Mouse (Mus musculus) midbrain, embryonic 10.5 days (tissue): ENCODE data around the gene Nup85. TPM values are rescaled to one million over a fixed set of nuclear protein-coding genes. Genes with fewer than 3 reads are reported as not detected.

ENCODE experiments used
- DNase-seq: peaks from one replicate; pipeline ENCODE4 v3.0.0-alpha.2; 2017; ENCODE audit warnings: low spot score
- H3K27ac ChIP-seq: fragments of 300-500 bp; sonication (generic); replicated peaks from 2 replicates; pipeline ENCODE4 v1.5.1; 2016; ENCODE audit warnings: mild to moderate bottlenecking
- H3K27me3 ChIP-seq: fragments of 300-500 bp; sonication (generic); 2 replicates; pipeline ENCODE4 v1.6.1; 2016; ENCODE audit warnings: low read depth, mild to moderate bottlenecking; ENCODE audit not compliant: poor library complexity, severe bottlenecking
- H3K36me3 ChIP-seq: fragments of 300-500 bp; sonication (generic); 2 replicates; pipeline ENCODE4 v1.6.1; 2016; ENCODE audit warnings: mild to moderate bottlenecking, moderate library complexity
- H3K4me1 ChIP-seq: fragments of 300-500 bp; sonication (generic); 2 replicates; pipeline ENCODE4 v1.6.1; 2016
- H3K4me3 ChIP-seq: fragments of 300-500 bp; sonication (generic); 2 replicates; pipeline ENCODE4 v1.5.1; 2016; ENCODE audit warnings: mild to moderate bottlenecking, moderate library complexity
- H3K9me3 ChIP-seq: fragments of 300-500 bp; sonication (generic); replicated peaks from 2 replicates; pipeline ENCODE4 v1.6.1; 2016; ENCODE audit warnings: mild to moderate bottlenecking
- whole genome bisulfite sequencing: fragments of 180-500 bp; shearing (Covaris S2); methylation state at CpG from one replicate; pipeline ENCODE4 v1.1.7; 2016; 5-methylcytosine and 5-hydroxymethylcytosine counted together
- polyA plus RNA-seq: library from polyadenylated mRNA; unstranded; fragments of >200 nt; fragmentation: Nextera tagmentation; extraction: Ambion mirVana; gene quantifications from 2 replicates; pipeline ENCODE4 v1.2.1, GENCODE M21; 2016

Nup85 gene
- polyA plus RNA-seq, 1 experiment from 2014 or later: 265 TPM

DNA sequence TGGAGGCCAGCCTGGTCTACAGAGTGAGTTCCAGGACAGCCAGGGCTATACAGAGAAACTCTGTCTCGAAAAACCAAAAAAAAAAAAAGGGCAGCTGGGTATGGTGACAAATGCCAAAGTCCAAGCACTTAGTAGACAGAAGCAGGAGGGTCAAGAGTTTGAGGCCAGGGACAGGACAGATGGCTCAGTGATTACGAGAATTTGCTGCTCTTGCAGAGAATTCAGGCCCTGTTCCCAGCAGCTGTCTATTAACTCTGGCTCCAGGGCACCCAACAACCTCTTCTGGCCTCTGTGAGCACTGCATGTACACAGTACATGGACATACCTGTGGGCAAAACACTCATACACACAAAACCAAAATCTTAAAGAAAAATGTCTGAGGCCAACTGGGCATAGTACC is 53.8 kb downstream of the Nup85 start:
- peaks cover 70% of the 10 kb centered on the region for H3K36me3 ChIP-seq
- H3K27me3 ChIP-seq: peaks cover 16% of the 10 kb centered on the region
- no peak overlapping the region for H3K27ac ChIP-seq
- peaks cover 26% of the 10 kb centered on the region for H3K4me1 ChIP-seq
- no peak overlapping the region for H3K4me3 ChIP-seq
- 75% methylated on average over 2 of the region's 2 CpGs for WGBS
- no peak for DNase-seq
- no peaks in the 10 kb centered on the region for H3K9me3 ChIP-seq

DNA sequence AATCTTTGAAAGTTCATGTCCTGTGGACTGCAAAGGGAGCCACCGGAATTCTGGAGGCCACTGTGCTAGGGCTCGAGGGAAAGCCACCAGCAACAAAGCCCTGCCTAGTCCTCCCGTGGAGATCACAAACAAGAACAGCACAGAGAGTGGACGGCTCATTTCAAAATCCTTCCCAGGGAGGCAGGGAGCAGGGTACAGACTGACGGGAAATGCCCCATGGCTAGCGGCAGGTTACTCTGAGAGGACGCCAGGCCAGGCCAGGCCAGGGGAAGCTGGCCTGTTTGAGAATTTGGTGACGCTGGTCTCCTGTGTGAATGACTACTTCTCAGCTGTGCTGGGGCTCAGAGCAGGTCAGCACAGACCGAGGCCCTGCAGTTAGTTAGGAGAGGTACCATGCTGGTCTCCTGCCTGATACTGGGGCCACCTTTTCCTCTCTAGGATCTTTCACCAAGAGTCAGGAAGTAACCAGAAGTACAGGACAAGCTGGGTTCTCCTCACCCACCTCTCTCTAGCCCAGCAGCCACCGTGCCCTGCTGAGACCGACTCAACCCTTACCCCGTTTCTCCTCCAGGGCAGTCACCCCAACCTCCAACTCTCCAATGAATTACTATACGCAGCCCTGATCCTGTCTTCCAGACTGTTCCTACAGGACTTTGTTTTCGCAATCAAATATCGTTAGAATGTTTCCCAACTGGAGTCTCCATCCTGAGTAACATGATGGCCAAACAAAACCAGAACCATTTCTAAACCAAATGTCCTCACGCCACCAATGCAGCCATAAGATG is 54.7 kb downstream of the Nup85 start:
- H3K4me1 ChIP-seq: peaks cover 17% of the 10 kb centered on the region; the same call in 1 of the 2 replicates
- 90% methylated on average over 16 of the region's 16 CpGs for WGBS
- peaks cover 79% of the 10 kb centered on the region for H3K36me3 ChIP-seq
- peaks cover 9% of the 10 kb centered on the region for H3K27me3 ChIP-seq
- H3K4me3 ChIP-seq: no peak overlapping the region
- no peaks in the 10 kb centered on the region for H3K9me3 ChIP-seq
- no peak overlapping the region for H3K27ac ChIP-seq
- no peak for DNase-seq

DNA sequence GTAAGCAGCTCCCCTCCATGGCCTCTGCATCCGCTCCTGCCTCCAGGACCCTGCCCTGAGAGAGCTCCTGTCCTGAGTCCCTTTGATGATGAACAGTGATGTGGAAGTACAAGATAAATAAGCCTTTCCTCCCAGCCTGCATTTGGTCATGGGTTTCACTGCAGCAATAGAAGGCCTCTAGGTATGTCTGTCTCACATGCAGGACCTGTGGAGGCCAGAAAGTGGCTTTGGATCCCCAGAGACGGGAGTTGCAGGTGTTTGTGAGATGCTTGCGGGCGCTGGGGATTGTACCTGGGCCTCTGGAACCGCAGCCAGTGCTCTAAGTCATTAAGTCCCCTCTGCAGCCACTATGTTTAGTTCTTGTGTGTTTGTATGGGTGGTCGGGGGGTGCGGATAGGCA is 55.7 kb downstream of the Nup85 start:
- Histone ChIP-seq H3K9me3 (no peaks in the 10 kb centered on the region), H3K27ac (no peak overlapping the region), H3K36me3 (peaks cover 70% of the 10 kb centered on the region), H3K4me1 (peaks cover 6% of the 10 kb centered on the region; the same call in 1 of the 2 replicates), H3K4me3 (no peak overlapping the region), H3K27me3 (no peaks in the 10 kb centered on the region)
- WGBS: 93% methylated on average over 7 of the region's 7 CpGs
- no peak for DNase-seq

DNA sequence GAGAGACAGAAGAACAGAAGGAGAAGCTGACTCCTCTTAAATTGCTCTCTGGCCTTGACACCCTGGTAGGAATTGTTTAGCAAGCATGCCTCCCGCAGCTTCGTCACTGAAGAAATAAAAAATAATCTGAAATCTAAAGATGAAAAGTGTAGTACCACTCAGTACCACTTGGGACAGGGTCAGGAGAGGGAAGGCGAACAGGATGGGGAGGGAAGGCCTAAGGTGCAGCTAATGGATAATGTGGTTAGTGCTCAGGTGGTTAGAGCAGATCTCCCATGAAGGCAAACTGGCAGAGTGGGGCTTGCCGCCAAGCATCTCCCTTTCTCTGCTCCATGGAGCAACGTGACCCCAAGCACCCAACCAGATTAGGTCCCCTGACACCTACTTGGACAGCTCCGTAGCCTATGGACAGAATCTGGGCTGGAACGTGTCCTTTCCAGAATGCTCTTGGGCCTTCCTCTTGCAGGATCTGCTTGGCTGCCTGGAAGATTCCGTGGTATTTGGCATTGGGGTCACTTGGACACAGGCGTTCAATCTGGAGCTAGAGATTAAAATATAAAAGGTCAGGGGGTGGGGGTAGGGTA is 59.3 kb downstream of the Nup85 start:
- Histone ChIP-seq H3K27ac (no peak overlapping the region), H3K36me3 (peaks cover 51% of the 10 kb centered on the region), H3K4me3 (no peak overlapping the region), H3K27me3 (no peaks in the 10 kb centered on the region), H3K4me1 (peaks cover 18% of the 10 kb centered on the region), H3K9me3 (no peaks in the 10 kb centered on the region)
- DNase-seq: no peak
- WGBS: 84% methylated on average over 9 of the region's 9 CpGs

DNA sequence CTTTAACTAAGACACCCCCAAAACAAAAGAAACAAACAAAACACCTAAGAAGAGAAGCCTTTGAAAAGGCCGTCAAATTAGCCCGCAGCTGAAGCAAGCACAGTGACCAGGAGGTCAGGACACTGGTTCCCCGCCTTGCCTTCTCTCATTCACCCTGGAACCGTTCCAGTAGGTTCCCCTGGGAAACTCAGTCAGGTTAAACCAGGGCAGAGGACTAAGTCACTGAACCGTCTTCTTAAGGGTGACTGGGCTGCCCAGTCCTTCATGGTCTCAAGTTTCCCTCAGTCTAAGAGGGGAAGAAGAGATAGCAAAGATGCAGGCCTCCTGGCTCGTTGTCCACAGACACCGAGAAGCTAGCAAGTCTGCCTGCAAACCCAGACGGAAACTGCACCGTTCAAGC is 61.6 kb downstream of the Nup85 start:
- Histone ChIP-seq H3K9me3 (no peaks in the 10 kb centered on the region), H3K4me1 (peaks cover 20% of the 10 kb centered on the region), H3K27ac (no peak overlapping the region), H3K36me3 (peaks cover 32% of the 10 kb centered on the region), H3K4me3 (no peak overlapping the region), H3K27me3 (no peaks in the 10 kb centered on the region)
- 89% methylated on average over 9 of the region's 9 CpGs for WGBS
- no peak for DNase-seq

DNA sequence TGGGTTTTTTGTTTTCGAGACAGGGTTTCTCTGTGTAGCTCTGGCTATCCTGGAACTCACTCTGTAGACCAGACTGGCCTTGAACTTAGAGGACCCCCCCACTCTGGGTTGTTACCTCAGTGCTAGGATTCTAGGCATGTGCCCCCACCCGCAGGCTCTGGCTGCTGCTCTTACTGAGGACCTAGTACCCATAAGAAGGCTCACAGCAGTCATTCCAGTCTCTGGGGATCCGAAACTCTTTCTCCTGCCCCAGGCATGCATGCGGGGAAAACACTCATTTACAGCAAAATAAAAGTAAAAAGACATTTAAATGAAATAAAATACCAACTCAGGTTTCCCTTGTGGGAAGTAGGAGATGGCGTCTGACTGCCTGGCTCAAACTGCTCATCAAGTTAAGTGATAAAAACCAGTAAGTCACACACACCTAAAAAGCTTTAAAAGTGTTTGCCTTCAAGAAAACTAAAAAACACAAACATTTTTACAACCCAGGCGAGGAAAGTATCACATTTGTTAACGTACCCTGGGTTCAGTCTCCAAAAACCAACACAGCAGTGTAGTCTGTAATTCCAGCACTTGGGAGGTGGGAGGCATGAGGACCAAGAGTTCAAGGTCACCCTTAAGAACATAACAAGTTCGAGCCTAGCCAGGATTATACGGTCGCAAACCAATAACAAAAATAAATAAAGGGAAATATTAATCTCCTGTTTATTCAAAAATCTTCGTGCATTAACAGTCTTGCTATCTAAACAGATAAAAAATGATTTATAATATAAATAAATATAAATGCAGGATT is 62.8 kb downstream of the Nup85 start:
- H3K4me1 ChIP-seq: peaks cover 26% of the 10 kb centered on the region
- H3K36me3 ChIP-seq: peaks cover 20% of the 10 kb centered on the region
- no peaks in the 10 kb centered on the region for H3K27me3 ChIP-seq
- 56% methylated on average over 11 of the region's 11 CpGs for WGBS
- peak overlapping the region; percentile 82 for H3K27ac ChIP-seq
- peak overlapping the region; percentile 80 for H3K4me3 ChIP-seq
- no peak for DNase-seq
- no peaks in the 10 kb centered on the region for H3K9me3 ChIP-seq

DNA sequence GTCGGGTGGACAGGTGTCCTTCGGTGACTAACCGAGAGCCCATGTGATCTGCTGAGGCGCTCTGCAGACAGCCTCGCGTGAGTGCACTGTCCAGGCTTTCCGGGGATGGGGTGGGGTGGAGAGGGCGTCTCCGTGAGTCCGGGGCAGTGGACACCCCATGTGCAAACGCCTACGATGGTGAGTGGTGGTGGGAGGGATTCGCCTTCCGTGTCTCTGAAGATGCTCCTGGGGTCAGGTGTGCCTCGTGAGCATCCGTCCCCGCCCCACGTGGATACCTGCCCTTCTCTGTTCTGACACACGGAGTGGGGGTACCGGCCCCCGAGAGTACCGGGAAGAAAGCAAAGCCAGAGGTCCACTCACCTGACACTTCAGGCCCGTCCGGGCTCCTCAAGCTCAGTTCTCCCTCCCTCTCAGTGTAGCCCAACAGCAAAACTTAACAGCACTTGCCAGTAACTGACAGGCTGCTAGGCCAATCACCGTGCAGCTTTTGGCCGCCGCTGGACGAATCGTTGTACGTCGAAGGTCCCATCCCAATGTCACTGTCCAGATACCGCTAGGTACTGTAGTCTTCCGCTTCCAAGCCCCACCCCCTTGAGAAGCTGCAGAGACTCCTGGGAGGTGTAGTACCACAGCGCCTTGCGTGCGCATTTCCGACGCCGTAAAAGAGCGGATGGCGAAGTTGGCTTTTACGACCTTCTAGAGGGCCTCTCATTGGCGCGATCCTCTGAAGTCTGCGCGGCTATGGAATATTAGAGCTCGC is 63.7 kb downstream of the Nup85 start, which contains the start of gene Slc25a19:
TSS of gene Slc25a19 (minus strand) at position 591 of the 760 bp plus-strand sequence.
- peak; percentile 97 for DNase-seq
- Histone ChIP-seq H3K36me3 (peaks cover 12% of the 10 kb centered on the region), H3K27me3 (no peaks in the 10 kb centered on the region), H3K4me3 (peak within 1 kb of the TSS; percentile 80), H3K9me3 (no peaks in the 10 kb centered on the region), H3K27ac (peak within 1 kb of the TSS; percentile 82), H3K4me1 (peaks cover 26% of the 10 kb centered on the region)
- under 1% methylated on average over 47 of the region's 47 CpGs for WGBS

DNA sequence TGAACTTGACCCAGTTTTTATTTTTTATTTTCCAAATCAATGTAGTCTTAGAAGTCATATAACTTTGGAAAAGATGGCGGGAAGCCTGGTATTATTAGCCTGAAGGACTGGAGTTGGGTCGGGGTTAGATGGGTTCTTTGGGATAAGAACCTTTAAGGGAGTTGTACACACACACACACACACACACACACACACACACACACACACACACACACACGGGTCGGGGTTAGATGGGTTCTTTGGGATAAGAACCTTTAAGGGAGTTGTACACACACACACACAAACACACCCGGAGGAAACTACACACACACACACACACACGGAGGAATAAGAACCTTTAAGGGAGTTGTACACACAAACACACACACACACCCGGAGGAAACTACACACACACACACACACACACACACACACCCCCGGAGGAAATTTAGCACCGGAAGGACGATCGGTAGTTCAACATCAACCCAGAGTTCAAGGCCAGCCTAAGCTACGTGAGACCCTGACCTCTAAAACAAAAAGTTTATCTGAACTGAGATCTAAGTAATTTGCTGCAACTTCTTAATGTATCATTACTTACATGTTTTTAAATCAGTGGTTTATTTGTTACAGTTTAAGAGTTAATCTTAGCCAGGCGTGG is 64.3 kb downstream of the Nup85 start:
- peaks cover 26% of the 10 kb centered on the region for H3K4me1 ChIP-seq
- no peak for DNase-seq
- H3K4me3 ChIP-seq: peak overlapping the region; percentile 80
- WGBS: 54% methylated on average over 13 of the region's 13 CpGs
- H3K27me3 ChIP-seq: no peaks in the 10 kb centered on the region
- no peaks in the 10 kb centered on the region for H3K9me3 ChIP-seq
- peaks cover 5% of the 10 kb centered on the region; the same call in 1 of the 2 replicates for H3K36me3 ChIP-seq
- peak overlapping the region; percentile 81 for H3K27ac ChIP-seq

DNA sequence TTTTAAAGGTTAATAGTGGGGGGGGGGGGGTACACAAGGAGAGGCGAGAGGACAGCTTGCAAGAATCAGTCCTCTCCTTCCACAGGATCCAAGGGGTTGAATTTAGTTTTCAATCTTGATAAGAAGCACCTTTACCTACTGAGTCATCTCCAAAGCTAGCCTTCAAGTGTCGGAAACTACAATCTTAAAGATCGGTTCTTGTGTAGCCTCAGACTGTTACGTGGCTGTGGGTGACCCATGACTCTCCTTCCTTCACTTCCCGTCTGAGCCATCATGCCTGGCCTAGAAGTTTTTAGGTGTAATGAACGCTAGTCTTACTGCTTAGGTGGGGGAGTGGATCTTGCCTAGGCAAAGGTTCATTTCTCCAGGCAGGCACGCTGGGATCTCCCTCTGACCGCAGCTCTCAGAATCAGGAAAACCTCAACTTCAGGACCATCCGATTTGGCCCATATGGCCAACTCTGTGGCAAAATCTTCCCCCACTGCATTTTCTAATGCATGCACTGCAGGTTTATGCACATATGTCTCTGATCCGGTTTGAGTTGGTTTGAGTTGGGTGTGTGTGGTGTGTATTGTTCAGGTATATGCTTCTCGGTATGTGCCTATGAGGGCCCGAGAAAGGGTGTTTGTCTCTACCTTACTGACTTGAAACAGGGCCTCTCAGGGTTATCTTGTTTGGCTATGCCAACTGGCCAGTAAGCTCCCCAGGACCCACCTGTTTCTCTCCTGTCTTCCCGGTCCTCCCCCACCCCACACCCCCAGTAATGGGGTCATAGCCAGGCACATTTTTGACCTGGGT is 65.7 kb downstream of the Nup85 start:
- 92% methylated on average over 13 of the region's 13 CpGs for WGBS

DNA sequence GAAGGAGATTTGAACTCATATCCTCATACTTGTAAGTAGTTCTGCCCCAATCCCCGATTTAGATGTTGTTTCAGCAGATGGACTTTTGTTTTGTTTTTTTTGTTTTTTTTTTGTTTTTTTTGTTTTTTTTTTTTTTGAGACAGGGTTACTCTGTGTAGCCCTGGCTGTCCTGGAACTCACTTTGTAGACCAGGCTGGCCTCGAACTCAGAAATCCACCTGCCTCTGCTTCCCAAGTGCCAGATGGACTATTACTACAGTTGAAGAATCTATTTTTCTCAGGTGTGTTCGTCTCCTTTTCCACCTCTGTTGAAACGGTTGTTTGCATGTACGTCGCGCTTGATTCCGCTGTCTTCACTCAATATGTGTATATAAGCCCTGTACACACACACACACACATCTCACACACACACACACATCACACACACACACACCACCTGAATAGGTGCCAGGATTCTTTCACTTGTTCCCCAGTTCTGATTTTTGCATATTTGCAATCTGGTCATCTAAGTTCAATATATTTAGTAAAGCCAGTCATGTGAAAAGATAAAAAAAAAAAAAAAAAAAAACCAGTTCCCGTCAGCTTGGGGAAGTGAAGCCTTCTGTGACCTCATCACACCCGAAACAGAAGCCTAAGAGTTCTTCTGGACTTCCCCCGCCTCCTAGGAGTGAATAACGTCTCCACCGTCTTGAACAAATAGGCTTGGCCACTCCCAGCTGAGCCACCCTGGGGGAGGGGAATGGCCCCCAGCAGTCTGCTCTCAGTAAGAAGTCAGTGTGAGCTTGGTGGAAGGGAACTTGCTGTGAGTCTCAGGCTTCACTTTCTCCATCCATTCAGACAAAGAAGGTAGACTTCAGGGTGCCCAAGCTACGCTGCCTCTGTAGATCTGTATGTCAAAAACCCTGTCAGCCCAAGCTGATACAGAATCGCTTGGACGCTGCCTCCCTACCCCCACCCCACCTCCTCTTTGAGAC is 66.6 kb downstream of the Nup85 start:
- WGBS: 51% methylated on average over 16 of the region's 16 CpGs
- Histone ChIP-seq H3K4me1 (peaks cover 26% of the 10 kb centered on the region), H3K27me3 (no peaks in the 10 kb centered on the region), H3K4me3 (no peak overlapping the region), H3K9me3 (no peaks in the 10 kb centered on the region), H3K27ac (no peak overlapping the region), H3K36me3 (no peaks in the 10 kb centered on the region)
- DNase-seq: no peak

More for the DNA sequence above, 65.7 kb downstream of the Nup85 start:
- Histone ChIP-seq H3K27me3 (no peaks in the 10 kb centered on the region), H3K27ac (no peak overlapping the region), H3K4me1 (peaks cover 26% of the 10 kb centered on the region), H3K9me3 (no peaks in the 10 kb centered on the region), H3K4me3 (no peak overlapping the region), H3K36me3 (0 out of 2 replicates have a peak, but pooled peaks cover 2% of the 10 kb centered on the region)
- DNase-seq: no peak
